In genomic region chr10:67673450-67673849, GRCm38 (mm10) we compare ENCODE assay signal across 21 mouse cellular contexts.
DNase-seq lines count a peak whose midpoint lies in the region; ATAC-seq and TF ChIP-seq lines count a peak whose summit lies in the region.
"Had no signal": no experiment of that assay in that cellular context is flagged by ENCODE, and none has a peak within 500 bp of the region (broad histone marks: within the 10 kb centered on the region; RNA-seq: fewer than 3 reads in every experiment).

No protein-coding gene starts in this region.

- H3K9ac ChIP-seq in heart, embryonic 13.5 days, result no peak overlapping the region
- no peak overlapping the region for H3K9ac ChIP-seq in midbrain, embryonic 16.5 days (ENCODE audit: low read depth, low read length)
- H3K9ac ChIP-seq: forebrain, embryonic 13.5 days; forebrain, postnatal 0 days; heart, embryonic 15.5 days; hindbrain, embryonic 14.5 days had no signal

- H3K4me3 ChIP-seq in heart, embryonic 13.5 days, result no peak overlapping the region
- H3K4me3 ChIP-seq in spleen, adult 2 months (ENCODE audit: extremely low read depth, insufficient read depth, insufficient read length), result no peak overlapping the region
- no peak overlapping the region for H3K4me3 ChIP-seq in midbrain, embryonic 16.5 days (ENCODE audit: low read depth, low read length)
- H3K4me3 ChIP-seq: embryonic facial prominence, embryonic 10.5 days; forebrain, embryonic 13.5 days; heart, embryonic 10.5 days; heart, embryonic 15.5 days; hindbrain, embryonic 10.5 days had no signal

- DNase-seq in heart, adult 18-20 months, result no peak
- peak; percentile 45 to 79 for DNase-seq in spleen, adult 2 months (ENCODE audit: low read depth in 1 of 2, low spot score in 2 of 2)
- DNase-seq in spleen, postnatal 14 days (ENCODE audit: low spot score in 2 of 2), result no peak
- DNase-seq in spleen, postnatal 36 days (ENCODE audit: low spot score in 2 of 2), result peak; percentile 71 to 78
- no peak for DNase-seq in cerebellum, postnatal 25 days
- DNase-seq: adrenal gland, postnatal 10 days; cerebellum, adult 11 months; cerebellum, adult 8-10 months; cerebellum, postnatal 36 days; forebrain, postnatal 0 days; gastrocnemius, postnatal 14 days; heart, postnatal 14 days had no signal

- no peak for TF ChIP-seq POLR2A in spleen, adult 2 months (IDR thresholded peaks at IDR 0.05; ENCODE audit: low read depth, low read length)

- H3K27me3 ChIP-seq in heart, embryonic 13.5 days (replicated peaks), result no peaks in the 10 kb centered on the region
- no peaks in the 10 kb centered on the region for H3K27me3 ChIP-seq in spleen, adult 2 months (ENCODE audit: control insufficient read depth, insufficient read depth, low read length)
- H3K27me3 ChIP-seq in midbrain, embryonic 16.5 days (ENCODE audit: control insufficient read depth, insufficient read depth, low read depth, low read length), result no peaks in the 10 kb centered on the region
- H3K27me3 ChIP-seq: forebrain, embryonic 13.5 days; heart, embryonic 15.5 days had no signal

- WGBS in heart, embryonic 13.5 days, result 77% methylated on average over 8 of the region's 8 CpGs
- WGBS in spleen, adult 2 months, result 55% methylated on average over 8 of the region's 8 CpGs
- WGBS in midbrain, embryonic 16.5 days, result 84% methylated on average over 8 of the region's 8 CpGs

- H3K36me3 ChIP-seq in heart, embryonic 13.5 days, result no peaks in the 10 kb centered on the region
- no peaks in the 10 kb centered on the region for H3K36me3 ChIP-seq in spleen, adult 2 months (ENCODE audit: control insufficient read depth, insufficient read depth, low read length)
- H3K36me3 ChIP-seq in midbrain, embryonic 16.5 days (ENCODE audit: control insufficient read depth, insufficient read depth, low read length), result no peaks in the 10 kb centered on the region
- H3K36me3 ChIP-seq: embryonic facial prominence, embryonic 10.5 days; G1E; heart, embryonic 10.5 days; heart, embryonic 15.5 days; hindbrain, embryonic 10.5 days had no signal

- no peak for ATAC-seq in heart, embryonic 13.5 days (ENCODE audit: extremely low read depth, insufficient number of reproducible peaks, low FRiP score, low TSS enrichment)
- no peak for ATAC-seq in midbrain, embryonic 16.5 days
- ATAC-seq: forebrain, embryonic 13.5 days; forebrain, postnatal 0 days had no signal

- H3K4me1 ChIP-seq in heart, embryonic 13.5 days, result peaks cover 20% of the 10 kb centered on the region
- H3K4me1 ChIP-seq in spleen, adult 2 months (ENCODE audit: control insufficient read depth, insufficient read depth, insufficient read length), result peaks cover 12% of the 10 kb centered on the region; the same call in 1 of the 2 replicates
- no peaks in the 10 kb centered on the region for H3K4me1 ChIP-seq in midbrain, embryonic 16.5 days (ENCODE audit: control insufficient read depth, insufficient read depth, low read length)
- H3K4me1 ChIP-seq: embryonic facial prominence, embryonic 10.5 days; forebrain, embryonic 13.5 days; heart, embryonic 10.5 days; hindbrain, embryonic 10.5 days had no signal

- no peak overlapping the region for H3K27ac ChIP-seq in heart, embryonic 13.5 days (replicated peaks)
- H3K27ac ChIP-seq in spleen, adult 2 months (ENCODE audit: insufficient read depth, low read length), result peak overlapping the region; percentile 17; the same call in 1 of the 2 replicates
- no peak overlapping the region for H3K27ac ChIP-seq in midbrain, embryonic 16.5 days (ENCODE audit: low read length)
- H3K27ac ChIP-seq: embryonic facial prominence, embryonic 10.5 days; forebrain, embryonic 13.5 days; hindbrain, embryonic 10.5 days; hindbrain, embryonic 14.5 days had no signal

- no peaks in the 10 kb centered on the region for H3K9me3 ChIP-seq in heart, embryonic 13.5 days
- H3K9me3 ChIP-seq in midbrain, embryonic 16.5 days (replicated peaks; ENCODE audit: control insufficient read depth, low read length, poor library complexity, severe bottlenecking), result 0 out of 2 replicates have a peak, but pooled peaks cover 3% of the 10 kb centered on the region
- H3K9me3 ChIP-seq: forebrain, embryonic 13.5 days; heart, embryonic 10.5 days; heart, embryonic 15.5 days had no signal

- H3K4me2 ChIP-seq in heart, embryonic 13.5 days, result peak overlapping the region; percentile 57; the same call in 1 of the 2 replicates
- no peak overlapping the region for H3K4me2 ChIP-seq in midbrain, embryonic 16.5 days (ENCODE audit: low read length)
- H3K4me2 ChIP-seq: forebrain, embryonic 13.5 days; hindbrain, embryonic 14.5 days had no signal

- TF ChIP-seq CTCF in spleen, adult 2 months (IDR thresholded peaks at IDR 0.05; ENCODE audit: extremely low read depth, insufficient read depth, insufficient read length, insufficient replicate concordance), result no peak

Comparison
In these comparisons a context has a peak if more than half of its experiments do, and no peak if none do; other contexts are left out.
1. DNase-seq: peak in spleen, adult 2 months (2 of 2) and spleen, postnatal 36 days (2 of 2); none in heart, adult 18-20 months (0 of 2), spleen, postnatal 14 days (0 of 2) and cerebellum, postnatal 25 days (0 of 2).